20 mouse cellular contexts compared by ENCODE assay signal in genomic region chr15:84766621-84767020, GRCm38 (mm10). TPM values are rescaled to one million over a fixed set of nuclear protein-coding genes. Genes with fewer than 3 reads are reported as not detected.
DNase-seq lines count a peak whose midpoint lies in the region; ATAC-seq and TF ChIP-seq lines count a peak whose summit lies in the region.
"Had no signal": no experiment of that assay in that cellular context is flagged by ENCODE, and none has a peak within 500 bp of the region (broad histone marks: within the 10 kb centered on the region; RNA-seq: fewer than 3 reads in every experiment).

No protein-coding gene starts in this region.

- DNase-seq in adrenal gland, adult 2 months, result peak; percentile 41
- DNase-seq in adrenal gland, adult 8-10 months, result no peak
- DNase-seq in lung, postnatal 0 days (ENCODE audit: low spot score), result no peak
- DNase-seq in thymus, postnatal 14 days, result peak; percentile 20
- DNase-seq in thymus, postnatal 0 days (ENCODE audit: low spot score), result no peak
- DNase-seq in ZHBTc4 (ENCODE audit: low read depth, low spot score), result peak; percentile 89
- no peak for DNase-seq in gastrocnemius, adult 18-20 months (ENCODE audit: low spot score)
- DNase-seq: cerebellum, adult 9-11 months; heart, adult 18-20 months; heart, postnatal 36 days; kidney, adult 9 months had no signal

- H3K36me3 ChIP-seq in lung, embryonic 16.5 days (ENCODE audit: control insufficient read depth, insufficient read depth, low read length), result no peaks in the 10 kb centered on the region
- H3K36me3 ChIP-seq in lung, postnatal 0 days (ENCODE audit: insufficient read depth, low read length), result no peaks in the 10 kb centered on the region
- H3K36me3 ChIP-seq: forebrain, embryonic 12.5 days; limb, embryonic 13.5 days; liver, embryonic 15.5 days had no signal

- TF ChIP-seq CTCF in lung, postnatal 0 days (IDR thresholded peaks at IDR 0.05), result no peak

- no peak overlapping the region for H3K27ac ChIP-seq in lung, embryonic 16.5 days (ENCODE audit: low read length)
- no peak overlapping the region for H3K27ac ChIP-seq in lung, postnatal 0 days (ENCODE audit: low read length)
- H3K27ac ChIP-seq: forebrain, embryonic 12.5 days; hindbrain, embryonic 14.5 days; limb, embryonic 13.5 days; liver, embryonic 15.5 days had no signal

- H3K9ac ChIP-seq in lung, embryonic 16.5 days (ENCODE audit: low read length), result no peak overlapping the region
- H3K9ac ChIP-seq in lung, postnatal 0 days (replicated peaks; ENCODE audit: low read depth), result no peak overlapping the region
- H3K9ac ChIP-seq: forebrain, embryonic 12.5 days; hindbrain, embryonic 14.5 days; limb, embryonic 13.5 days; liver, embryonic 15.5 days had no signal

- TF ChIP-seq EP300 in lung, postnatal 0 days (IDR thresholded peaks at IDR 0.05), result no peak

- WGBS in lung, embryonic 16.5 days, result 38% methylated on average over 10 of the region's 10 CpGs
- WGBS in lung, postnatal 0 days, result 29% methylated on average over 10 of the region's 10 CpGs

- no peaks in the 10 kb centered on the region for H3K9me3 ChIP-seq in lung, embryonic 16.5 days (ENCODE audit: control insufficient read depth, low read length)
- H3K9me3 ChIP-seq in lung, postnatal 0 days (ENCODE audit: low read length), result no peaks in the 10 kb centered on the region
- H3K9me3 ChIP-seq: forebrain, embryonic 12.5 days; limb, embryonic 13.5 days; liver, embryonic 15.5 days had no signal

- no peaks in the 10 kb centered on the region for H3K4me1 ChIP-seq in lung, embryonic 16.5 days (replicated peaks; ENCODE audit: control insufficient read depth, insufficient read depth, low read length)
- H3K4me1 ChIP-seq in lung, postnatal 0 days (ENCODE audit: insufficient read depth, low read depth, low read length), result no peaks in the 10 kb centered on the region
- H3K4me1 ChIP-seq: limb, embryonic 13.5 days; liver, embryonic 15.5 days had no signal

- ATAC-seq in lung, embryonic 16.5 days (ENCODE audit: low read depth), result peak; percentile 10; the same call in 1 of the 2 replicates
- no peak for ATAC-seq in lung, postnatal 0 days
- ATAC-seq: activated CD4-positive, CD25-positive, alpha-beta regulatory T cell, adult 4 months; CD4-positive, CD25-positive, alpha-beta regulatory T cell, adult 4 months had no signal

- H3K27me3 ChIP-seq in lung, embryonic 16.5 days (ENCODE audit: control insufficient read depth, insufficient read depth, low read depth, low read length), result no peaks in the 10 kb centered on the region
- no peaks in the 10 kb centered on the region for H3K27me3 ChIP-seq in lung, postnatal 0 days (replicated peaks; ENCODE audit: insufficient read depth, low read length)
- H3K27me3 ChIP-seq: forebrain, embryonic 12.5 days; limb, embryonic 13.5 days; liver, embryonic 15.5 days had no signal

- H3K4me3 ChIP-seq in lung, embryonic 16.5 days (ENCODE audit: low read length), result no peak overlapping the region
- H3K4me3 ChIP-seq in lung, postnatal 0 days (ENCODE audit: low read depth, low read length), result no peak overlapping the region
- H3K4me3 ChIP-seq: forebrain, embryonic 12.5 days; limb, embryonic 13.5 days; liver, embryonic 15.5 days had no signal

- H3K4me2 ChIP-seq in lung, embryonic 16.5 days (ENCODE audit: low read depth, low read length), result no peak overlapping the region
- no peak overlapping the region for H3K4me2 ChIP-seq in lung, postnatal 0 days (replicated peaks; ENCODE audit: low read depth, low read length)
- H3K4me2 ChIP-seq: forebrain, embryonic 12.5 days; hindbrain, embryonic 14.5 days; limb, embryonic 13.5 days; liver, embryonic 15.5 days; midbrain, embryonic 11.5 days had no signal

RNA-seq across cellular contexts. Expression of gene Arhgap8, which starts 46.8 kb away (rescaled TPM):
- total RNA-seq in adrenal gland, adult 2 months (2021), result under 1 TPM; 0.43 to 0.93 TPM
- 0.90 and 1.00 TPM in 2 replicates for polyA plus RNA-seq in adrenal gland, adult 2 months (2012; rRNA removed)
- total RNA-seq in adrenal gland, adult 8-10 months (2022), result 1 to 10 TPM in 3 of 4 experiments, under 1 TPM in 1; 0.64 to 2.6 (median 1.9) TPM
- polyA plus RNA-seq in lung, embryonic 16.5 days (2015; fragmentation: Nextera tagmentation; extraction: Ambion mirVana), result 26.4 and 27.6 TPM in 2 replicates
- polyA plus RNA-seq in lung, postnatal 0 days (2015; fragmentation: Nextera tagmentation; extraction: Ambion mirVana), result 15.9 and 19.4 TPM in 2 replicates
- 28.7 and 30.5 TPM in 2 replicates for polyA plus RNA-seq in thymus, postnatal 0 days (2015; fragmentation: Nextera tagmentation; extraction: Ambion mirVana)
- under 1 TPM in 1 of 2 experiments, not detected in 1; 0.14 TPM for total RNA-seq in gastrocnemius, adult 18-20 months (2021)
- total RNA-seq: monocyte, adult 5-6 weeks had no signal
- polyA plus RNA-seq: activated CD4-positive, CD25-positive, alpha-beta regulatory T cell, adult 4 months; CD4-positive, CD25-positive, alpha-beta regulatory T cell, adult 4 months had no signal

Comparison
In these comparisons a context has a peak if more than half of its experiments do, and no peak if none do; other contexts are left out.
1. DNase-seq: peak in adrenal gland, adult 2 months (single experiment), thymus, postnatal 14 days (single experiment) and ZHBTc4 (single experiment); none in adrenal gland, adult 8-10 months (single experiment), lung, postnatal 0 days (single experiment), thymus, postnatal 0 days (single experiment) and gastrocnemius, adult 18-20 months (single experiment).